Comparison of ENCODE assay signal across 9 mouse cellular contexts in genomic region chr4:62361997-62362396, GRCm38 (mm10). TPM values are rescaled to one million over a fixed set of nuclear protein-coding genes. Genes with fewer than 3 reads are reported as not detected.
DNase-seq lines count a peak whose midpoint lies in the region; ATAC-seq and TF ChIP-seq lines count a peak whose summit lies in the region.
"Had no signal": no experiment of that assay in that cellular context is flagged by ENCODE, and none has a peak within 500 bp of the region (broad histone marks: within the 10 kb centered on the region; RNA-seq: fewer than 3 reads in every experiment).

No protein-coding gene starts in this region.

- H3K4me3 ChIP-seq in heart, embryonic 14.5 days (ENCODE audit: control insufficient read depth in 1 of 2, insufficient read depth in 1 of 2, low read depth in 1 of 2, low read length in 2 of 2), result peak overlapping the region in 1 of 2 experiments; percentile 79; a peak in 3 of 4 replicates
- H3K4me3 ChIP-seq in MEL (ENCODE audit: control insufficient read depth in 1 of 2, insufficient read depth in 1 of 2, low read depth in 2 of 2, low read length in 2 of 2), result peak overlapping the region; percentile 67 to 76; a peak in 3 of 4 replicates
- peak overlapping the region; percentile 82 for H3K4me3 ChIP-seq in hindbrain, embryonic 15.5 days
- H3K4me3 ChIP-seq in midbrain, embryonic 11.5 days (ENCODE audit: low read depth, low read length), result peak overlapping the region; percentile 61; the same call in 1 of the 2 replicates

- 0 out of 2 replicates have a peak, but pooled peaks cover 4% of the 10 kb centered on the region for H3K36me3 ChIP-seq in heart, embryonic 14.5 days (ENCODE audit: control insufficient read depth, insufficient read depth, low read length)
- H3K36me3 ChIP-seq in MEL (ENCODE audit: control insufficient read depth in 1 of 2, insufficient read depth in 2 of 2, low read length in 2 of 2), result peaks cover 0 to 29% of the 10 kb centered on the region in 2 experiments; a peak in 2 of 4 replicates
- no peaks in the 10 kb centered on the region for H3K36me3 ChIP-seq in hindbrain, embryonic 15.5 days
- no peaks in the 10 kb centered on the region for H3K36me3 ChIP-seq in midbrain, embryonic 11.5 days (ENCODE audit: control insufficient read depth, insufficient read depth, low read length)

- peak overlapping the region; percentile 83 for H3K4me2 ChIP-seq in heart, embryonic 14.5 days (ENCODE audit: low read length)
- H3K4me2 ChIP-seq in hindbrain, embryonic 15.5 days, result peak overlapping the region; percentile 60
- peak overlapping the region; percentile 80 for H3K4me2 ChIP-seq in midbrain, embryonic 11.5 days

- TF ChIP-seq RAD21 in MEL (IDR thresholded peaks at IDR 0.05; ENCODE audit: low read depth, low read length), result no peak

- no peak for ATAC-seq in heart, embryonic 14.5 days (ENCODE audit: insufficient number of reproducible peaks, insufficient read depth, low FRiP score, low read depth)
- no peak for ATAC-seq in hindbrain, embryonic 15.5 days (ENCODE audit: low FRiP score, low read depth)
- ATAC-seq in midbrain, embryonic 11.5 days (ENCODE audit: low FRiP score), result no peak
- ATAC-seq in megakaryocyte-erythroid progenitor cell, adult 5-6 weeks (replicated peaks; ENCODE audit: low FRiP score, low TSS enrichment, poor library complexity, severe bottlenecking), result no peak

- no peaks in the 10 kb centered on the region for H3K9me3 ChIP-seq in heart, embryonic 14.5 days (ENCODE audit: control insufficient read depth, low read length)
- no peaks in the 10 kb centered on the region for H3K9me3 ChIP-seq in MEL (replicated peaks; ENCODE audit: insufficient read depth, low read length)
- no peaks in the 10 kb centered on the region for H3K9me3 ChIP-seq in hindbrain, embryonic 15.5 days
- H3K9me3 ChIP-seq in midbrain, embryonic 11.5 days (ENCODE audit: control insufficient read depth, low read length), result no peaks in the 10 kb centered on the region

- TF ChIP-seq CTCF in MEL (IDR thresholded peaks at IDR 0.05 in 2 of 3, conservative IDR thresholded peaks at IDR 0.05 in 1 of 3; ENCODE audit: control insufficient read depth in 1 of 3, insufficient read depth in 1 of 3, low read depth in 2 of 3, low read length in 3 of 3, poor library complexity in 1 of 3, severe bottlenecking in 1 of 3), result no peak

- peak overlapping the region in 1 of 2 experiments; percentile 82; a peak in 1 of 4 replicates for H3K27ac ChIP-seq in heart, embryonic 14.5 days (replicated peaks in 1 of 2; ENCODE audit: control insufficient read depth in 1 of 2, insufficient read depth in 1 of 2, low read depth in 2 of 2, low read length in 2 of 2)
- H3K27ac ChIP-seq in MEL (ENCODE audit: control insufficient read depth, low read depth, low read length), result no peak overlapping the region
- H3K27ac ChIP-seq in hindbrain, embryonic 15.5 days (replicated peaks), result no peak overlapping the region
- no peak overlapping the region for H3K27ac ChIP-seq in midbrain, embryonic 11.5 days (ENCODE audit: low read depth, low read length)

- peak overlapping the region; percentile 88 for H3K9ac ChIP-seq in heart, embryonic 14.5 days (ENCODE audit: low read length)
- peak overlapping the region; percentile 86 for H3K9ac ChIP-seq in MEL (ENCODE audit: control insufficient read depth, low read depth, low read length, poor library complexity, severe bottlenecking)
- H3K9ac ChIP-seq in hindbrain, embryonic 15.5 days, result 0 out of 2 replicates have a peak overlapping the region, but pooled peaks have one; percentile 75
- H3K9ac ChIP-seq in midbrain, embryonic 11.5 days (ENCODE audit: low read length), result no peak overlapping the region; the same call in 1 of the 2 replicates

- peaks cover 36% of the 10 kb centered on the region for H3K79me2 ChIP-seq in MEL (ENCODE audit: control insufficient read depth, insufficient read depth, low read length, poor library complexity)

- no peak for TF ChIP-seq POLR2A in MEL (IDR thresholded peaks at IDR 0.05; ENCODE audit: control insufficient read depth in 1 of 2, insufficient read depth in 1 of 2, low read depth in 1 of 2, low read length in 2 of 2, poor library complexity in 1 of 2)

- 72% methylated on average over 1 of the region's 1 CpGs for WGBS in heart, embryonic 14.5 days
- 95% methylated on average over 1 of the region's 1 CpGs for WGBS in hindbrain, embryonic 15.5 days
- 95% methylated on average over 1 of the region's 1 CpGs for WGBS in midbrain, embryonic 11.5 days

- peaks cover 0 to 15% of the 10 kb centered on the region in 2 experiments; a peak in 3 of 4 replicates for H3K4me1 ChIP-seq in heart, embryonic 14.5 days (ENCODE audit: control insufficient read depth in 2 of 2, insufficient read depth in 2 of 2, low read length in 2 of 2)
- peaks cover 6 to 8% of the 10 kb centered on the region in 2 experiments; a peak in 3 of 4 replicates for H3K4me1 ChIP-seq in MEL (ENCODE audit: control insufficient read depth in 1 of 2, insufficient read depth in 2 of 2, low read length in 2 of 2)
- H3K4me1 ChIP-seq in hindbrain, embryonic 15.5 days (replicated peaks), result peaks cover 28% of the 10 kb centered on the region
- peaks cover 12% of the 10 kb centered on the region for H3K4me1 ChIP-seq in midbrain, embryonic 11.5 days (ENCODE audit: control insufficient read depth, insufficient read depth, low read length)

- DNase-seq in heart, adult 18-20 months, result no peak
- no peak for DNase-seq in MEL (ENCODE audit: low read depth, low spot score)
- DNase-seq in midbrain, embryonic 11.5 days (ENCODE audit: low spot score, missing footprints), result no peak
- no peak for DNase-seq in thymus, postnatal 4 days
- no peak for DNase-seq in urinary bladder, postnatal 4 days (ENCODE audit: low spot score in 2 of 2)
- DNase-seq: gastrocnemius, adult 2 months had no signal

- no peak; a peak in 1 of 4 replicates for TF ChIP-seq EP300 in MEL (IDR thresholded peaks at IDR 0.05; ENCODE audit: low read depth in 1 of 2, low read length in 2 of 2)

- H3K27me3 ChIP-seq in heart, embryonic 14.5 days (ENCODE audit: control insufficient read depth, insufficient read depth, low read length), result no peaks in the 10 kb centered on the region
- no peaks in the 10 kb centered on the region for H3K27me3 ChIP-seq in MEL (ENCODE audit: control insufficient read depth in 1 of 2, insufficient read depth in 2 of 2, low read length in 2 of 2)
- H3K27me3 ChIP-seq in hindbrain, embryonic 15.5 days, result no peaks in the 10 kb centered on the region
- H3K27me3 ChIP-seq in midbrain, embryonic 11.5 days (ENCODE audit: control insufficient read depth, insufficient read depth, low read length), result no peaks in the 10 kb centered on the region

TF ChIP-seq in MEL, 35 proteins besides CTCF, POLR2A, EP300 and RAD21 (continues in another document):
- TF ChIP-seq BHLHE40 (IDR thresholded peaks at IDR 0.05; ENCODE audit: borderline replicate concordance, low read depth, low read length) (no peak), MYB (IDR thresholded peaks at IDR 0.05; ENCODE audit: low read depth, low read length) (no peak)

RNA-seq across cellular contexts. Expression of gene Slc31a1, which starts 1.5 kb away (rescaled TPM):
- 38.1 and 40.2 TPM in 2 replicates for polyA plus RNA-seq in heart, embryonic 14.5 days (2014; fragmentation: Nextera tagmentation; extraction: Ambion mirVana)
- 10 to 100 TPM; 17.3 to 18.7 TPM for total RNA-seq in heart, adult 18-20 months (2021)
- total RNA-seq in MEL (2012; rRNA removed), result 18.9 and 20.6 TPM in 2 replicates
- polyA plus RNA-seq in MEL (2012; ENCODE audit: insufficient read depth in 1 of 2, insufficient read length in 2 of 2, low read depth in 1 of 2, low replicate concordance in 2 of 2, missing spikeins in 1 of 2), result 10 to 100 TPM; 37.5 to 46.5 TPM
- 43.1 and 46.2 TPM in 2 replicates for polyA plus RNA-seq in hindbrain, embryonic 15.5 days (2015; fragmentation: Nextera tagmentation; extraction: Ambion mirVana)
- 50.2 and 52.4 TPM in 2 replicates for polyA plus RNA-seq in midbrain, embryonic 11.5 days (2014; fragmentation: Nextera tagmentation; extraction: Ambion mirVana)
- total RNA-seq in megakaryocyte-erythroid progenitor cell, adult 5-6 weeks (2014; fragmentation: Nextera tagmentation), result 19.4 and 22.7 TPM in 2 replicates
- total RNA-seq in megakaryocyte-erythroid progenitor cell, adult 5-6 weeks (2017), result 19.7 and 21.2 TPM in 2 replicates

RNA-seq across cellular contexts. Expression of gene Fkbp15, which starts 1.6 kb away (rescaled TPM):
- 18.0 and 20.8 TPM in 2 replicates for polyA plus RNA-seq in heart, embryonic 14.5 days (2014; fragmentation: Nextera tagmentation; extraction: Ambion mirVana)
- 10 to 100 TPM; 16.4 to 17.7 TPM for total RNA-seq in heart, adult 18-20 months (2021)
- total RNA-seq in MEL (2012; rRNA removed), result 21.1 and 23.3 TPM in 2 replicates
- 10 to 100 TPM in 1 of 2 experiments, not detected in 1; 26.5 TPM for polyA plus RNA-seq in MEL (2012; ENCODE audit: insufficient read depth in 1 of 2, insufficient read length in 2 of 2, low read depth in 1 of 2, low replicate concordance in 2 of 2, missing spikeins in 1 of 2)
- polyA plus RNA-seq in hindbrain, embryonic 15.5 days (2015; fragmentation: Nextera tagmentation; extraction: Ambion mirVana), result 20.9 and 23.3 TPM in 2 replicates
- 17.9 and 19.6 TPM in 2 replicates for polyA plus RNA-seq in midbrain, embryonic 11.5 days (2014; fragmentation: Nextera tagmentation; extraction: Ambion mirVana)
- 29.0 and 33.9 TPM in 2 replicates for total RNA-seq in megakaryocyte-erythroid progenitor cell, adult 5-6 weeks (2014; fragmentation: Nextera tagmentation)
- 37.6 and 48.6 TPM in 2 replicates for total RNA-seq in megakaryocyte-erythroid progenitor cell, adult 5-6 weeks (2017)

RNA-seq across cellular contexts. Expression of gene Cdc26, which starts 46.4 kb away (rescaled TPM):
- polyA plus RNA-seq in heart, embryonic 14.5 days (2014; fragmentation: Nextera tagmentation; extraction: Ambion mirVana), result 85.6 and 93.0 TPM in 2 replicates
- 10 to 100 TPM; 46.9 to 49.1 TPM for total RNA-seq in heart, adult 18-20 months (2021)
- total RNA-seq in MEL (2012; rRNA removed), result 80.9 and 81.4 TPM in 2 replicates
- polyA plus RNA-seq in MEL (2012; ENCODE audit: insufficient read depth in 1 of 2, insufficient read length in 2 of 2, low read depth in 1 of 2, low replicate concordance in 2 of 2, missing spikeins in 1 of 2), result 10 to 100 TPM in 1 of 2 experiments, not detected in 1; 80.4 TPM
- polyA plus RNA-seq in hindbrain, embryonic 15.5 days (2015; fragmentation: Nextera tagmentation; extraction: Ambion mirVana), result 74.2 and 81.3 TPM in 2 replicates
- polyA plus RNA-seq in midbrain, embryonic 11.5 days (2014; fragmentation: Nextera tagmentation; extraction: Ambion mirVana), result 176 and 178 TPM in 2 replicates
- total RNA-seq in megakaryocyte-erythroid progenitor cell, adult 5-6 weeks (2014; fragmentation: Nextera tagmentation), result 115 and 170 TPM in 2 replicates
- total RNA-seq in megakaryocyte-erythroid progenitor cell, adult 5-6 weeks (2017), result 121 and 186 TPM in 2 replicates

RNA-seq across cellular contexts. Expression of gene Prpf4, which starts 46.6 kb away (rescaled TPM):
- polyA plus RNA-seq in heart, embryonic 14.5 days (2014; fragmentation: Nextera tagmentation; extraction: Ambion mirVana), result 12.6 and 14.9 TPM in 2 replicates
- total RNA-seq in heart, adult 18-20 months (2021), result 10 to 100 TPM; 10.4 to 10.9 TPM
- total RNA-seq in MEL (2012; rRNA removed), result 24.4 and 26.9 TPM in 2 replicates
- 10 to 100 TPM in 1 of 2 experiments, not detected in 1; 37.9 TPM for polyA plus RNA-seq in MEL (2012; ENCODE audit: insufficient read depth in 1 of 2, insufficient read length in 2 of 2, low read depth in 1 of 2, low replicate concordance in 2 of 2, missing spikeins in 1 of 2)
- 14.6 and 15.1 TPM in 2 replicates for polyA plus RNA-seq in hindbrain, embryonic 15.5 days (2015; fragmentation: Nextera tagmentation; extraction: Ambion mirVana)
- 28.0 and 29.9 TPM in 2 replicates for polyA plus RNA-seq in midbrain, embryonic 11.5 days (2014; fragmentation: Nextera tagmentation; extraction: Ambion mirVana)
- total RNA-seq in megakaryocyte-erythroid progenitor cell, adult 5-6 weeks (2014; fragmentation: Nextera tagmentation), result 18.3 and 29.0 TPM in 2 replicates
- 22.0 and 25.4 TPM in 2 replicates for total RNA-seq in megakaryocyte-erythroid progenitor cell, adult 5-6 weeks (2017)
